8 mouse cellular contexts compared by ENCODE assay signal in the genomic region with DNA sequence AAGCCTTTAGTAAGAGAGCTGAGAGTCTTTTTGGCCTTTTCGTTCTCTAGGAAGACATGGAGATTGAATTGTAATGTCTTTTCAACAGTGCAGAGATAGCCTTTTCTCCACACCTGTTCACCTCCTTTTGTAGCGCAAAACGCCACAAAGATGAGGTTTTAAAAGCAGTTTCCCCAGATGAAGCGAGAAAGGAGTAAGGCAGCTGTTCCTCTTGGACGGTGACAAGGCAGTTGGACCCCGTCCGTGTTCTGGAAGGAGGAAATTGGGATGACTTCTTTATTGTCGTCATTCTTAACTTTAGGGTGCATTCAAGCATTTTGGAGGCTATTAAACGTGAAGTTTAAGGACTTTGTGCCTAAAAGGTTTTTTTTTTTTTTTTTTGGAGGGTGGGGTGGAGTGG. TPM values are rescaled to one million over a fixed set of nuclear protein-coding genes. Genes with fewer than 3 reads are reported as not detected.
A peak's percentile ranks its signal among the peaks of the same experiment; 100 is the strongest.
DNase-seq lines count a peak whose midpoint lies in the region; ATAC-seq and TF ChIP-seq lines count a peak whose summit lies in the region.

No protein-coding gene starts in this region.

- H3K9me3 ChIP-seq in heart, embryonic 16.5 days (replicated peaks; ENCODE audit: control insufficient read depth, low read length) = no peaks in the 10 kb centered on the region
- no peaks in the 10 kb centered on the region for H3K9me3 ChIP-seq in liver, embryonic 13.5 days (replicated peaks)
- no peaks in the 10 kb centered on the region for H3K9me3 ChIP-seq in neural tube, embryonic 15.5 days (replicated peaks)

- no peak for DNase-seq in layer of hippocampus, adult 2 months (ENCODE audit: low spot score in 2 of 2)
- DNase-seq in layer of hippocampus, postnatal 14 days (ENCODE audit: low spot score in 2 of 2) = no peak
- peak; percentile 29 to 40 for DNase-seq in cerebellum, postnatal 25 days
- no peak for DNase-seq in liver, embryonic 13.5 days
- DNase-seq in right cerebral cortex, postnatal 14 days = no peak
- DNase-seq in urinary bladder, postnatal 36 days (ENCODE audit: low spot score in 2 of 2) = no peak

- WGBS in heart, embryonic 16.5 days = 12% methylated on average over 9 of the region's 9 CpGs
- WGBS in liver, embryonic 13.5 days (ENCODE audit: insufficient replicate concordance) = 18% methylated on average over 9 of the region's 9 CpGs
- whole genome bisulfite sequencing in neural tube, embryonic 15.5 days = 5% methylated on average over 9 of the region's 9 CpGs

- H3K4me1 ChIP-seq in heart, embryonic 16.5 days (ENCODE audit: control insufficient read depth, insufficient read depth, low read length) = peaks cover 17% of the 10 kb centered on the region
- peaks cover 34% of the 10 kb centered on the region for H3K4me1 ChIP-seq in liver, embryonic 13.5 days (replicated peaks)
- peaks cover 27% of the 10 kb centered on the region for H3K4me1 ChIP-seq in neural tube, embryonic 15.5 days

- no peak for ATAC-seq in heart, embryonic 16.5 days (replicated peaks; ENCODE audit: extremely low read depth, insufficient read depth, low FRiP score)
- ATAC-seq in liver, embryonic 13.5 days (ENCODE audit: low read depth) = no peak
- ATAC-seq in neural tube, embryonic 15.5 days (ENCODE audit: low FRiP score) = no peak

- no peaks in the 10 kb centered on the region for H3K36me3 ChIP-seq in heart, embryonic 16.5 days (ENCODE audit: control insufficient read depth, insufficient read depth)
- H3K36me3 ChIP-seq in liver, embryonic 13.5 days = no peaks in the 10 kb centered on the region
- no peaks in the 10 kb centered on the region for H3K36me3 ChIP-seq in neural tube, embryonic 15.5 days

- H3K27me3 ChIP-seq in heart, embryonic 16.5 days (ENCODE audit: control insufficient read depth, insufficient read depth, low read length) = no peaks in the 10 kb centered on the region
- 0 out of 2 replicates have a peak, but pooled peaks cover 3% of the 10 kb centered on the region for H3K27me3 ChIP-seq in liver, embryonic 13.5 days
- no peaks in the 10 kb centered on the region for H3K27me3 ChIP-seq in neural tube, embryonic 15.5 days (replicated peaks)

- H3K9ac ChIP-seq in heart, embryonic 16.5 days (ENCODE audit: low read length) = peak overlapping the region; percentile 80
- H3K9ac ChIP-seq in liver, embryonic 13.5 days = peak overlapping the region; percentile 87
- peak overlapping the region; percentile 83 for H3K9ac ChIP-seq in neural tube, embryonic 15.5 days (replicated peaks)

- peak overlapping the region; percentile 65 for H3K4me3 ChIP-seq in layer of hippocampus, adult 2 months
- H3K4me3 ChIP-seq in heart, embryonic 16.5 days (ENCODE audit: low read length) = peak overlapping the region; percentile 80
- peak overlapping the region; percentile 86 for H3K4me3 ChIP-seq in liver, embryonic 13.5 days (replicated peaks)
- H3K4me3 ChIP-seq in neural tube, embryonic 15.5 days (replicated peaks) = peak overlapping the region; percentile 60

- H3K27ac ChIP-seq in layer of hippocampus, adult 2 months = peak overlapping the region; percentile 99
- peak overlapping the region; percentile 95 for H3K27ac ChIP-seq in heart, embryonic 16.5 days (ENCODE audit: low read length)
- peak overlapping the region; percentile 91 for H3K27ac ChIP-seq in liver, embryonic 13.5 days
- peak overlapping the region; percentile 99 for H3K27ac ChIP-seq in neural tube, embryonic 15.5 days (replicated peaks)

- no peak for TF ChIP-seq CTCF in layer of hippocampus, adult 2 months (conservative IDR thresholded peaks at IDR 0.05)

- peak overlapping the region; percentile 91 for H3K4me2 ChIP-seq in heart, embryonic 16.5 days (ENCODE audit: low read depth, low read length)
- peak overlapping the region; percentile 88 for H3K4me2 ChIP-seq in liver, embryonic 13.5 days
- H3K4me2 ChIP-seq in neural tube, embryonic 15.5 days = peak overlapping the region; percentile 71

RNA-seq across cellular contexts. Expression of a gene that starts 1.3 kb away (rescaled TPM):
- 10 to 100 TPM; 61.3 to 64.6 TPM for total RNA-seq in layer of hippocampus, adult 2 months (2021)
- 10 to 100 TPM; 52.0 to 53.3 TPM for total RNA-seq in layer of hippocampus, postnatal 14 days (2021)
- polyA plus RNA-seq in heart, embryonic 16.5 days (2015; fragmentation: Nextera tagmentation; extraction: Ambion mirVana) = 8.9 and 9.5 TPM in 2 replicates
- 2.4 and 2.9 TPM in 2 replicates for polyA plus RNA-seq in liver, embryonic 13.5 days (2015; fragmentation: Nextera tagmentation; extraction: Ambion mirVana)
- polyA plus RNA-seq in neural tube, embryonic 15.5 days (2015; fragmentation: Nextera tagmentation; extraction: Ambion mirVana) = 17.1 and 18.4 TPM in 2 replicates

RNA-seq across cellular contexts. Expression of a gene that starts 48.1 kb away (rescaled TPM):
- total RNA-seq in layer of hippocampus, adult 2 months (2021) = 100 to 1,000 TPM; 272 to 281 TPM
- 100 to 1,000 TPM; 271 to 301 TPM for total RNA-seq in layer of hippocampus, postnatal 14 days (2021)
- 279 and 299 TPM in 2 replicates for polyA plus RNA-seq in heart, embryonic 16.5 days (2015; fragmentation: Nextera tagmentation; extraction: Ambion mirVana)
- polyA plus RNA-seq in liver, embryonic 13.5 days (2015; fragmentation: Nextera tagmentation; extraction: Ambion mirVana) = 201 and 214 TPM in 2 replicates
- 371 and 373 TPM in 2 replicates for polyA plus RNA-seq in neural tube, embryonic 15.5 days (2015; fragmentation: Nextera tagmentation; extraction: Ambion mirVana)

RNA-seq across cellular contexts. Expression of a gene that starts 52.3 kb away (rescaled TPM):
- total RNA-seq in layer of hippocampus, adult 2 months (2021) = 1 to 10 TPM; 3.7 TPM
- total RNA-seq in layer of hippocampus, postnatal 14 days (2021) = 1 to 10 TPM; 3.3 to 3.5 TPM
- polyA plus RNA-seq in heart, embryonic 16.5 days (2015; fragmentation: Nextera tagmentation; extraction: Ambion mirVana) = 2.7 and 4.4 TPM in 2 replicates
- polyA plus RNA-seq in liver, embryonic 13.5 days (2015; fragmentation: Nextera tagmentation; extraction: Ambion mirVana) = 7.2 and 8.3 TPM in 2 replicates
- polyA plus RNA-seq in neural tube, embryonic 15.5 days (2015; fragmentation: Nextera tagmentation; extraction: Ambion mirVana) = 15.5 and 17.3 TPM in 2 replicates

Comparison
In these comparisons a context has a peak if more than half of its experiments do, and no peak if none do; other contexts are left out.
1. DNase-seq: peak in cerebellum, postnatal 25 days (2 of 2); none in layer of hippocampus, adult 2 months (0 of 2), layer of hippocampus, postnatal 14 days (0 of 2), liver, embryonic 13.5 days (single experiment), right cerebral cortex, postnatal 14 days (single experiment) and urinary bladder, postnatal 36 days (0 of 2).
2. Peak in every context shown above with its lines, with median percentiles within 50 percentile points of each other: H3K27ac ChIP-seq, H3K4me3 ChIP-seq, H3K4me2 ChIP-seq and H3K9ac ChIP-seq.